Mouse (Mus musculus) stomach, postnatal 0 days (tissue): ENCODE results near the gene Skiv2l.
"Not testable (repeated sequence)": the region's sequence is repeated elsewhere in the genome, so short reads cannot be mapped to it uniquely, and the experiment has no call there.

Source experiments
- CTCF ChIP-seq: IDR thresholded peaks from 2 replicates; pipeline ENCODE4 v1.5.1; 2016; ENCODE audit warnings: antibody characterized with exemption, low read depth, mild to moderate bottlenecking, moderate library complexity
- EP300 ChIP-seq: optimal IDR thresholded peaks from 2 replicates; pipeline ENCODE3; 2016; ENCODE audit warnings: antibody characterized with exemption

- TF ChIP-seq CTCF, EP300: not testable (repeated sequence)
Measured at GRCm38 (mm10) chr17:34810811-34811210, 39.2 kb downstream of the Skiv2l start.
